Mouse (Mus musculus) intestine, postnatal 0 days (tissue): ENCODE measurements around the gene Arhgef3. TPM values are rescaled to one million over a fixed set of nuclear protein-coding genes. Genes with fewer than 3 reads are reported as not detected.

ENCODE experiments used
- ATAC-seq: fragments of 200-750 bp; cut with Nextera tagmentation; 2 replicates; pipeline ENCODE4 v1.8.0; 2017; ENCODE audit warnings: mild to moderate bottlenecking, moderate TSS enrichment, moderate library complexity
- H3K27ac ChIP-seq: fragments of 300-500 bp; sonication (generic); 2 replicates; pipeline ENCODE4 v1.5.1; 2014; ENCODE audit warnings: mild to moderate bottlenecking, low read depth, low read length, moderate library complexity
- H3K27me3 ChIP-seq: fragments of 300-500 bp; sonication (generic); replicated peaks from 2 replicates; pipeline ENCODE4 v1.6.1; 2014; ENCODE audit warnings: low read length, mixed read lengths; ENCODE audit not compliant: control insufficient read depth, insufficient read depth
- H3K36me3 ChIP-seq: fragments of 300-500 bp; sonication (generic); 2 replicates; pipeline ENCODE4 v1.6.1; 2014; ENCODE audit warnings: mild to moderate bottlenecking, moderate library complexity; ENCODE audit not compliant: control insufficient read depth, insufficient read depth
- H3K4me1 ChIP-seq: fragments of 300-500 bp; sonication (generic); replicated peaks from 2 replicates; pipeline ENCODE4 v1.6.1; 2014; ENCODE audit warnings: antibody characterized with exemption, low read length, mixed read lengths; ENCODE audit not compliant: control insufficient read depth, insufficient read depth
- H3K4me2 ChIP-seq: fragments of 300-500 bp; sonication (generic); replicated peaks from 2 replicates; pipeline ENCODE4 v1.6.1; 2014; ENCODE audit warnings: low read depth, mild to moderate bottlenecking, moderate library complexity
- H3K4me3 ChIP-seq: fragments of 300-500 bp; sonication (generic); 2 replicates; pipeline ENCODE4 v1.5.1; 2014; ENCODE audit warnings: low read depth, low read length
- H3K9ac ChIP-seq: fragments of 300-500 bp; sonication (generic); 2 replicates; pipeline ENCODE4 v1.6.1; 2014; ENCODE audit warnings: mild to moderate bottlenecking, low read depth, low read length
- H3K9me3 ChIP-seq: fragments of 300-500 bp; sonication (generic); 2 replicates; pipeline ENCODE4 v1.6.1; 2016; ENCODE audit warnings: mixed run types; ENCODE audit not compliant: control insufficient read depth
- CTCF ChIP-seq: sonication (generic); IDR thresholded peaks from 2 replicates; pipeline ENCODE4 v1.5.1; 2016; ENCODE audit warnings: low read depth, mild to moderate bottlenecking, control low read depth, antibody characterized with exemption, moderate library complexity
- WGBS: fragments of 180-500 bp; shearing (Covaris S2); extraction: QIAGEN DNeasy Blood & Tissue Kit; methylation state at CpG from one replicate; pipeline ENCODE4 v1.1.7; 2014; 5-methylcytosine and 5-hydroxymethylcytosine counted together
- polyA plus RNA-seq: library from polyadenylated mRNA; unstranded; fragments of >200 nt; fragmentation: Nextera tagmentation; extraction: Ambion mirVana; gene quantifications from 2 replicates; pipeline ENCODE4 v1.2.1, GENCODE M21; 2015

Arhgef3 gene
- polyA plus RNA-seq, 1 experiment from 2014 or later, result 12.2 TPM

- no peaks in the 10 kb centered on the region for H3K9me3 ChIP-seq
- no peaks in the 10 kb centered on the region for H3K27me3 ChIP-seq
- no peak for TF ChIP-seq CTCF
- ATAC-seq, result no peak
- H3K4me1 ChIP-seq, result no peaks in the 10 kb centered on the region
- no peak overlapping the region for H3K9ac ChIP-seq
- H3K27ac ChIP-seq, result no peak overlapping the region
- WGBS, result 53% methylated on average over 7 of the region's 7 CpGs
- H3K4me3 ChIP-seq, result no peak overlapping the region
- H3K36me3 ChIP-seq, result no peaks in the 10 kb centered on the region
- no peak overlapping the region for H3K4me2 ChIP-seq
Observed at GRCm38 (mm10) chr14:27319386-27319785, 204.7 kb downstream of the Arhgef3 start.

GRCm38 (mm10) chr14:27322041-27322440 lies 207.3 kb downstream of the Arhgef3 start:
- Histone ChIP-seq H3K4me3 (no peak overlapping the region), H3K9me3 (no peaks in the 10 kb centered on the region), H3K4me1 (no peaks in the 10 kb centered on the region), H3K4me2 (no peak overlapping the region), H3K9ac (no peak overlapping the region), H3K36me3 (no peaks in the 10 kb centered on the region), H3K27ac (no peak overlapping the region), H3K27me3 (no peaks in the 10 kb centered on the region)
- whole genome bisulfite sequencing, result 90% methylated on average over 4 of the region's 4 CpGs
- no peak for ATAC-seq
- no peak for TF ChIP-seq CTCF

- Histone ChIP-seq H3K4me3 (no peak overlapping the region), H3K27ac (no peak overlapping the region), H3K4me2 (no peak overlapping the region), H3K27me3 (no peaks in the 10 kb centered on the region), H3K9ac (no peak overlapping the region), H3K9me3 (no peaks in the 10 kb centered on the region), H3K4me1 (no peaks in the 10 kb centered on the region), H3K36me3 (no peaks in the 10 kb centered on the region)
- WGBS, result 75% methylated on average over 7 of the region's 7 CpGs
- TF ChIP-seq CTCF, result no peak
- no peak for ATAC-seq
Observed at GRCm38 (mm10) chr14:27324689-27325088, 210.0 kb downstream of the Arhgef3 start.

DNA sequence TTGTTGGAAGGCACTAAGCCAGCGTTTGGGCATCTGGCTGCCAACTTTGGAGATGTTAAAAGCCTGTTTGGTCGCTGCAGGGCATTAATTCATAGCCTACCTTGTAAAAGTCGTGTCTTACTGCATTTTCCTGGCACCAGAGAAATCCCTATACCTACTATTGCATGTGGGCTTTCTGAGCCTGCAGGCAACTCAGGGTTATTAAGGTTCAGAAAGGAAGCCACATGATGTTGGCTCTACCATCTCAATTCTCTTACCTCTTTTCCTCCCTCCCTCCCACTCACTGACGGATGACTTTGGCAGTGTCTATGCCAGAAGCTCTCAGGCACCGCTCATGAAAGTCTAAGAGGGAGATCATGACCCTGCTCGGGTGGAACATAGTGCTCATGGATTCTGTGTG lies 210.8 kb downstream of the Arhgef3 start:
- Histone ChIP-seq H3K9ac (no peak overlapping the region), H3K4me3 (no peak overlapping the region), H3K9me3 (no peaks in the 10 kb centered on the region), H3K27me3 (no peaks in the 10 kb centered on the region), H3K4me1 (no peaks in the 10 kb centered on the region), H3K4me2 (no peak overlapping the region), H3K27ac (no peak overlapping the region), H3K36me3 (no peaks in the 10 kb centered on the region)
- no peak for ATAC-seq
- TF ChIP-seq CTCF, result no peak
- 79% methylated on average over 6 of the region's 6 CpGs for WGBS

- WGBS, result 51% methylated on average over 3 of the region's 3 CpGs
- Histone ChIP-seq H3K4me1 (no peaks in the 10 kb centered on the region), H3K27ac (no peak overlapping the region), H3K27me3 (no peaks in the 10 kb centered on the region), H3K9me3 (no peaks in the 10 kb centered on the region), H3K9ac (no peak overlapping the region), H3K36me3 (no peaks in the 10 kb centered on the region), H3K4me3 (no peak overlapping the region), H3K4me2 (no peak overlapping the region)
- ATAC-seq, result no peak
- TF ChIP-seq CTCF, result no peak
Observed at GRCm38 (mm10) chr14:27327862-27328261, 213.2 kb downstream of the Arhgef3 start.

GRCm38 (mm10) chr14:27328952-27329351 lies 214.3 kb downstream of the Arhgef3 start:
- Histone ChIP-seq H3K27me3 (no peaks in the 10 kb centered on the region), H3K4me3 (no peak overlapping the region), H3K36me3 (no peaks in the 10 kb centered on the region), H3K9ac (no peak overlapping the region), H3K4me1 (no peaks in the 10 kb centered on the region), H3K9me3 (no peaks in the 10 kb centered on the region), H3K4me2 (no peak overlapping the region), H3K27ac (no peak overlapping the region)
- no peak for ATAC-seq
- WGBS, result 91% methylated on average over 3 of the region's 3 CpGs
- no peak for TF ChIP-seq CTCF

DNA sequence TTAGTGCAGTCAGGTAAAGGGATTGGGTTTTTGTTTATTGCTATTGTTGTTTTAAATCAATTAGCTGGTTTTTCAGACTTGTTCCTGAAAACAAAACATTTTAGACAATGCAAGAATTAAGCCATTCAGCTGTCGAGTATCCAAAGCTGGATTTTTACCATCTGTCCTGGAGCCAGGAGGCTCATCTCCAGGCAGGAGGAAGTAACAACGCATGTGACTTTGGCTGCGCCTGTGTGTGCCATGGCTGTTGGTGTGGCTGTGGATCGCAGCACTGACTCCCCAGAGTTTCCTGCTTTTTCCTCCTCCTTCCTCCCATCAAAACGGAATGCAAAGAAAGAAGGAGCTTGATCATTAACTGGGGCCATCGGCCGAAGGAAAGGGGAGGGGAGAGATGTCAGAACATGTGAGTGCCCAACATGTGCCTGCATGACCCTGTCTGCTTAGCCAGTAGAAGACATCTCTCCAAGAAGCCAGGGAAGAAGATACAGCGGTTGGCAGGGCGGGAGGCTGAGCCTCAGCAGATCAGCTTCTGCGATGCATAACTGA lies 216.9 kb downstream of the Arhgef3 start:
- Histone ChIP-seq H3K36me3 (no peaks in the 10 kb centered on the region), H3K4me1 (no peaks in the 10 kb centered on the region), H3K9ac (no peak overlapping the region), H3K9me3 (no peaks in the 10 kb centered on the region), H3K27ac (no peak overlapping the region), H3K4me3 (no peak overlapping the region), H3K27me3 (no peaks in the 10 kb centered on the region; the same call in 1 of the 2 replicates), H3K4me2 (no peak overlapping the region)
- 43% methylated on average over 10 of the region's 10 CpGs for WGBS
- ATAC-seq, result no peak
- no peak for TF ChIP-seq CTCF
